Mouse (Mus musculus): ENCODE results near the gene Psapl1.

Gene Psapl1

DNA sequence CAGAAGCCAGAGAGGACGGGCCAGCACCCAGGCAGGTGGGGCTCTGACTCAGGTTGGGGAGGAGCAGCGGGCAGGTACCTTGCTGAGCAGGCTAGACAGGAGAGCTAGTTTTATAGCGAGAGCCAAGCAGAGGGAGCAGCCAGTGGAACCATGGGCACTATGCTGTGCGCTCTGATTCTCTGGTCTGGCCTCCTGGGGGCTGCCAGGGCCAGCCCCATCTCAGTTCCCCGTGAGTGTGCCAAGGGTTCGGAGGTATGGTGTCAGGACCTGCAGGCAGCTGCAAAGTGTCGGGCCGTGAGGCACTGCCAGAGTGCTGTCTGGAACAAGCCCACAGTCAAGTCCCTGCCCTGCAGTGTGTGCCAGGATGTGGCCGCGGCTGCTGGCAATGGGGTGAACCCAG is at the start of gene Psapl1:
Gene Psapl1, plus strand, starts transcription at position 106 of the 400 bp plus-strand sequence.
- no peak for DNase-seq

DNA sequence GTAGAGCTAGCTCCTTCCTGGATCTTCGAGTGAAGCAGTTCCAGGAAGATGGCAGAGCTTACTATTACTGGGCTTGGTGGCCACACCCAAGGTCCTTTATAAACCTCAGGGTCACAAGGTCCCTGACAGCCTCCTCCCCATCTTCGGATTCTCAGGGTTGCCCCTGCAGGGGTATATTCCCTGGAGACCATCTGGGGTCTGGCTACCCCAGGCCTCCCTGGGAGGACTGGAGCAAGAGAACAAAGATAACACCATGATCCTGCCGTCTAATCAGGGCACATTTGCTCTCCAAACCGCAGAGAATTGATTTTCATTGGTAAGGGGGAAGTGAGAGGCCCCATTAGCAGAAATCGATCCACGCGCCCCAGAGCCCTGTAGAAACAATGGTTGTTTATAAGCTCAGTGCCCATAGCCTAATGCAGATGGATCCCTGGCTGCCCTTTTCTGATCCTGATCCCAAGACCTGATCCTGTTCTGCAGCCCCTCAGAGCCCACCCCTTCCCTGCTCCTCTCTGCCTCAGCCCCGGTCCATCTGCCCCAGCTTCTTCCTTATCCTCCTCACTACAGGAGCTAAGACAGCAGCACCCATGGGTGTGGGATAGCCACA is 48.8 kb upstream of the Psapl1 start:
- DNase-seq = no peak

DNA sequence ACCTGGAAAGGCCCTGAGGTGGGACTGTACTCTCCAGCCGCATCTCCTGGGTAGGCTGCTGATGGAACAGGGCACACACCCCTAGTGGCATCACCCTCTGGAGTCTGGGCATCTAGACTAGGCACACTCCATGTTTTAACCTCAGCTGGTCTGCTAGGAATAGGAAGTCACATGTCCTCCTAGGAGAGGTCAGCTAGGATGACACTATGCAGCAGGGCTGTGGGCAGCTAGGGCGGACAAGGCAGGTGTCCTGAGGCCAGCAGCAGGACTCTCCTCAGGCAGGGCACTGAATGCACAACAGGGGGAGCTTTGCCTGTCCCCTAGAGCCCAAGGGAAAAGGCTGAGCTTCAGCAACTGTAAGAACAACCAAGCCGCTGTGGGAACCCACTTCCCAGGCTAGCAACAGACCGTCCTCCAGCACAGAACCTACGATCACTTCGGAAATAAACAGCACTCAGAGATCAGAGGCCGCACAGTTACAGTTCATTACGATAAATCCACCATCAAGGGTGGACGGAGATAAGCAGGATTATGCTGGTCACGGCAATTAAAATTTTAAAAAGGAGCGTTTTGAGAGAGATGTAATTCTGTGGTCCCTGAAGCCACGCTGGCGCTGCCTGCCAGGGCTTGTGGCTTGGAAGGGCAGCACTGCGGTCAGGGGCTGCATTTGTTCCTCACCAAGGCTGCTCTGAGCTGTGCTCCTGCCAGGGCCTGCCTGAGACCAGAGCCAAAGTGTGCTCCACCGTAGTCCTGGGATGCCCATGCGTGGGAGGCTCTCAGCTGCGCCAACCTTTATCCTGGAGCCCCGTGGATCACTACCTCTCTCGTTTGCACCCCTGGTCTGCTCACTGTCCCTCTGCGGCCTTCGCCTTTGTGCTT is 38.2 kb upstream of the Psapl1 start:
- no peak for DNase-seq

DNA sequence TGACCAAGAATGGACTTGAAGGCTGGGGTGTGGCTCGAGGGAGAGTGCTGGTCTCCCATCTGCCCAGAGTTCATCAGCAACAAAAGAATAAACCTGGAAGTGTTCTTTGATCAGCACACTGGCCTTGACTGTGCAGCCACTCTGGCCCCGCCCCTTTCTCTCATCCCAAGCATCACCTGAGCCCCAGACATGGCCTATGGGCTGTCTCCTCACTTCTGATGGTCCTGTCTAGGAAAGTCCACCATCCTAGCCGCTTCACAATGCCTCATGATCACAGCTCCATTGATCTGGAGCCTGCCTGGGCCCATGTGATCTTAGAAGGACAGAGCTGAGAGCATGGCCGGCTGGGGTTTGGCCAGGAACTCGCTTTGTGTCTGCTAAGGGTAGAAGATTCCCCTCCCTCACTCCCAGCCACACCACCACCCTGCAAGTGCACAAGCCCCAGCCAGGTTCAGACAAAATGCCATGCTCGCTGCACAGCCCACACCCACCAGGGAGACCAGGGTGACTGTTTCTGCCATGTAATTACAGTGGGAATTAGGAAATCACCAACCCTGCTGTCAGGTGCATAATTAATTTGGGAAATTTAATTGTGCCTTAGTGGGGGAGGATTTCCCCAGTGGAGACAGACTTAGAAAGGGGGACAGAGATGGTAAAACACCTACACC is 37.3 kb upstream of the Psapl1 start:
- no peak for DNase-seq

DNA sequence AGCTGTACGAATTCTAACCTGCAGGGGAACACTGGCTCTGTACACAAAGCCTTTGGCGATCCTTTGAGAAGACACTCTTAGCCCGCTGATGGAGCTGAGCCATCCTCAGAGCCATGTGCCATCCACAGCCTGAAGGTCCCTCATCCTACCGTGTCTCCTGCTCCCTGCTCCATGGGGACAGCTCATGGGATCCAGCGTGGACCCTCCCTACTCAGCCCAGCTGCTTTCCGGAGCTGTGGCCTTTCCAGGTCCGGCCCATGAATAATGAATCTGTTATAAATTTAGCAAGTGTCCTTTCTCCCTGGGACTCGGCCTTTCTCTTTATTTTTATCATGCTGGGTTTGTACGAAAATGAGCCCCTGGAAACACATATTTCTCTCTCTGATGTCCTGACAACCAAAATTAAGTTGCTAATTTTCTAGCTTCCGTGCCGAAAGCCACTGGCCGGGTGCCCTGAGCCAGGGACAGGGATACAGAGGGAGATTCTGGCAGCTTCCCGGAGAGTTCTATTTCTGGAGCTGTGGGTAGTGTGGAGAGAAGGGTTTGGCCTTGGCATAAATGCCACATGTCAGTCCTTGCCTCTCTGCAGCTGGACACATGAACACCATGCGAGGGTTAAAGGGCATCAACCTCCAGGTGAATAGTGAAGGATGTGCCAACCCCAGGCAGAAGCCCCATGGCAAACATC is 34.7 kb upstream of the Psapl1 start:
- no peak for DNase-seq

DNA sequence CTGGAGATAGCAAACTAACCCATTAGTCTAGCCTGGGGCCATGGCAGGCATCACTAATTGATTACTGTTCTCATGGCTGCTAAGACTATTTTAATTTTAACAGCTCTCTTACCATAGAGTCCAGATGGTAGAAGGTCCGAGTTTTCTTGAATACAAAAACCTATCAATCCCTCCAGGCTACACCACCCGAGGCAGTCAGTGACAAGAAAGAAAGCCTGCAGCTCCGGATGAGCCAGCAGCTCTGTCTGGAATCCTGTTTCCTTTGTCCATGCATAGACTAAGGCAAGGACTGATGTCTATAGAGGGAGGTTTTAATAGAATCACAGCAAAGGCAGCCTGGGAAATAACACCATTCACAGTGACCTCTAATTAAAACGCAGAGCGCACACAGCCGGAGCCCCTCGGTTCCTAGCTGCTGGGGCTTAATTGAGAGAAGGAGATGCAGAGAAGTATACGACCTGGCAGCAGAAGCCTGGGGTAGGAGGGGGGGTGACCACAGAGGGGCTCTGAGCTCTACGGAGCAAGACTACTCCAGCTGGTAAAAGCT is 29.2 kb upstream of the Psapl1 start:
- DNase-seq = no peak

DNA sequence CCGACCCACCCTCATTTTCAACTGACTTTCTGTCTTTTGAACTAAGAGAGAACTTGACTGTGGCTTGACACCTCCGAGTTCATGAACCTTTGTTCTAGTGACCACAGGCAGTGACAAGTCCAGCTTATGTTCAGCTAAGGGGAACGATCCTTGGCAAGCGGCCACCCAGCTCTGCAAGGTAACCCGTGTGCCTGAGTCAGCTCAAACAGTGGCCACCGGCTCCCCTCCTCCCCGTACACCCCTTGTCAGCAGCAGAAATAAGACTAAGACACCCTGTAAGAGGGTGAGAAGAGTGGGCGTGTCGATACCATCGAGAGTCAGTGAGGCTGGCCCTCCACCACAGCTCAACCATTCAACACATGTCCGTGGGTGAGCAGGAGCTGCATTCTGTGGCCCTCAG is 27.4 kb upstream of the Psapl1 start:
- peak; percentile 13 for DNase-seq

DNA sequence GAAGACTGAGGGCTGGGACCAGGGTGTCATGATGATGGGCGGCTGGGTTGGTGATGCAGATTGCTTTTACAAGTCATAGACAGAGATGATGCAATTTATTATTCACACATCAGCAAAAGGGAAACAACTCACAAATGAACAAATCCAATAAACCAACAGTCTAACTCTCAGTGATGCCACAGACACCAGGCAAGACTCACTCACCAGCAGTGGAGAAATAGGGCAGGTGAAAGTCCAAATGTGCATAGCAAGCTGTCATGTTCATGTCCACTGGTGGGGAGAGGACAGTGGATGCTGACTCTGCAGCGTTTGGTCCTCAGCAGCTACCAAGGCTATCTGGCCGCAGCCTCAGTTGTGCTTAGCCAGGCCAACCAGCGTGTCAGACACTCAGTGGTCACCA is 26.9 kb upstream of the Psapl1 start:
- DNase-seq = no peak

DNA sequence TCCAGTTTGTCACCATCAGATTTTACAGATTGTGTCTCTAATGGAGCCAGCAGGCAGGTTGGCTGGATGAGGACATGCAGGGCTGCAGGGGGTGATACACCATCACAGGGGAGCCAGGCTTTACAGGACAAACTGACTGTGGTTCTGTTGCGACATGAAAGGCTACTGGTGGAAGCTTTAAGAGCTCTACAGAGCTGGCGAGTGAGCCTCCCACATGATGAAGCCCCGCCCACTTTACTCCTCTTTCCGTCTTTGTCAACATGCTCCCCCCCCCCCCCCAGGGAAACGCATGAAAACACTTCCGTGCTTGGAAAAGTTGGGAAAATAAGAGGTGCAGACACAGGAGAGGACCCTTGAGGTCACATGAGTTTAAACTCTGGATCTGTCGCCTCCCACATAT is 25.6 kb upstream of the Psapl1 start:
- no peak for DNase-seq

DNA sequence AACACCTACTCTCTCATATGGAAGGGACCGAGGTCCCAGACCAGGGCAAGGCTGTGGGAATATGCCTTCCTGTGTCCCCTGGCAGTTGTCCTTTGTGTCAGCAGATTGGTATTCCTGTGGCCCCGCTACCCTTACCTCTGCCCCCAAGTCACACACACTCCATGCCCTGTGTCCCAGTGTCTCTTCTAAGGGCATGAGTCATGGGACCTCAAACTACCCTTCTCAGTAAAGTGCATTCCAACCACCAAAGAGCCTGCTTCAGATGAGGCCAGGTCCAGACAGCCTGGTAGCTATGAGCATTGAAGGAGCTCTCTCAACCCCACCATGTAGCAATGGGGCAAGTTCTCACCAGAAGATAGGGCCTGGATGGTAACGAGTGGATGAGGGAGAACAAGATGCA is 25.0 kb upstream of the Psapl1 start:
- DNase-seq = no peak

DNA sequence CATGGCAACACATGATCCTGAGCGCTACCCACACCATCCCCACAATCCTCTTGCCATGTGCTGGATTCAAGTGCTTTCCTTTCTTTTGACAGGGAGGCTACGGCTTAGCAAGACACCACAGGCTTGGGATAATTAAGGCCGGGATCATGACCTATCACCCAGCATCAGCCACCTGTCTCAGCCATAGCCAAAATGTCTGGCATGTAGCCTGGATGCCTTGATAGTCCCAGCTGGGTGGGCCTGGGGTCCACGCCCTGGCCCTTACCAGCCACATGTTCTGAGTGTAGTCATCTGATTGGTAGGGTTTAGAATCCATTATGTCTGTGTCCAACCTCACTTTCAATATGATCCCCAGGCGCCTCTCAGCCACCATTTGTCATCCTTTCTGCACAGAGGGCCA is 24.1 kb upstream of the Psapl1 start:
- DNase-seq = no peak

DNA sequence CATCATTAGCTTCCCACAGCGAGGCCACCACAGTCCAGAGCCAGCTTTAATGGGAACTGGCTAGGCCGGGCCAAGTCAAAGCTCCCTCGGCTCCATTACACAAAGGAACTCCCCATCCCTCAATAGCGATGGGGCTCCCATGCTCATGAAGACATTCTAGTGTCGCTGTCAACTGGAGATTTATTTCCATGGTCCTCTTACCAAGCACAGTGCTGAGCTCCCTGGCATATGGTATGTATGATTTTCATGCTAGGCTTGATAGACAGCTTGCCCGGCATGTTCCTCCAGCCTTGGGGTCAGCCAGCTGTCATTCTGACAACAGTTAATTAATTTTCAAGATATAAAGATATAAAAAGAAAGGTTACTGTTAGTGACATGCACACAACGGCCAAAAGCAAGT is 21.5 kb upstream of the Psapl1 start:
- no peak for DNase-seq

DNA sequence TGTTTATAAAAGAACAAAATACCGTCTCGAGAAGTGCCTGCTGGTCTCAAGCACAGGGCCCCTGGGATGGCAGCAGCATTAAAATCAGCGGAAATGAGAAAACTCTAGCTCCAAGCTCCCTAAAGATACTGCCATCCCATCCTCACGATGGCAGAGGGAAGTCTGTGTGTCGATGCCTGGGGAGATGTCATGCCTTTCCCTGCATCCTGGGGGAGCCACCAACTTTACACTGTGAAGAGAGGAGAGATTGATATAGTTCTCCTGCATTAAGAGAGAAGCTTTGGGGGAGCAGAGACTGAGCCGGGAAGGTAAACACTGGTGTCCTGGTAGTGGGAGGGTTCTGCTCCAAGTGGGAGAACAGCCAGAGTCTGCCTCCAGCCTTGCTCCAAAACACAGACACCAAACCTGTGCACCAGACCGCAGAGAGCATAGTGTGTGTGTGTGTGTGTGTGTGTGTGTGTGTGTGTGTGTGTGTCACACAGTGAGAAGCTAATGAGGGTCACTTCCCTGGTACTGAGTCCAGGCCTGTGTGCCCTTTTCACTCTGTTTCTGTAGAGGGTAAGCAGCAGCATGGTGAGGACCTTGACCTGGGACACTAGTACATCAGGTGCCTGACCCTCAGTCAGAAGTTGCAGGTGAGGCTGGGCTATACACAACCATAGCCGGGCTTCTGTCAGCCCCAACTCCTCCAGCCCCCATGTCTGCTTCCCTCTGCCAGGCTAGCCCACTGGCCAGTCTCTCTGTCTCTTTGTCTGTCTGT is 17.3 kb upstream of the Psapl1 start:
- no peak for DNase-seq

DNA sequence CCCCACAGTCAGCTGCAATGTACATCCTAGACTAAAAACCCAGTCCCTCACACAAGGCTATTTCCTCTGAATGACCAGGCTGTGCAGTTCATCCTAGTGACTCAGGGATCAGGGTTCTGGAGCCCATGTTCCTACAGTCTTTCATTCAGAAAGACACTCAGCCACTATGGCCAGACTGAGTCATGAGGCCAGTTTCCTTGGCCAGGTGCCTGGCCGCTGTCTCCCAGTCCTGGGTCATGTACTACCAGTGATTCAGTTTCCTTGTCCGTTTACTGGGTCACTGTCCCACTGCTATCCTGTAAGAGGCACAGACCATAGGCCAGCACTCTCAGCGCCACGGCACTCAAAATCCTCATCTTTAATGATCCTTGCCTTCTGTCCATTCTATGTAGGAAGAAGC is 15.5 kb upstream of the Psapl1 start:
- DNase-seq = peak; percentile 14

DNA sequence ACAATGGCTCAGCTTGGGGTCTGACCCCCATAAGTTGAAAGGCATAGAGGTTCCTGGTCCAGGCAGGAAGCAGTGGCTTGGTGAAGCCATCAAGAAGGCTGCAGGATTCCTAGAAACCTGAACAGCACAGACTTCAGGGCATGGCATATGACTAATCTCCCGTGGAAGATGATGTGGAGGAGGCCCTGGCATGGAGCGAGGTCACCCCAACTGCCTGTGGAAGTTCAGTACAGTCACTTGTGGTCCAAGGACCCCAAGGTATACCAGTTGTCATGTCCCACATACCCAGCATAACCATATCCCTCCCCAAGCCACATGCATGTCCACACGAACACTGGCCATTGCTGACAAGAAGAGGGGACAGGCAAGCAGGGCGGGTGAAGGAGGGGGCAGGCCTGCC is 12.5 kb upstream of the Psapl1 start:
- DNase-seq = no peak

DNA sequence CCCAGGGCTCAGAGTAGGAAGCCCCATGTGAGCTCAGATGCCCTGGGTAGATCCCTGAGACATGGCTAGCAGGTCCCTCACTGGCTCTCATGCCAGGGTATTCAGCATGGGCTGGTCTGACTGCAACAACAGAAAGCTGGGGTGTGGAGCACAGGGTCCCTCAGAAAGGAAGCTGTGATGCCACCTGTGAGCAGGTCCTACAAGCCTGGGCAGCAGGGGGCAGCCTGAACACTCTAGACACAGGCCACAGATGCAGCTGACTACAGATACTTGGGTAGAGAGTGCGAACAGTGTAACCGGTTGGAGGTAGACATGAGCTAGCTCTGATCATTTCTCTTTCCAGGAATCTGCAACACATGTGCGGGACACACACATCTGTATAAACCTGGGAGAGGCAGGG is 11.9 kb upstream of the Psapl1 start:
- peak; percentile 17 for DNase-seq

DNA sequence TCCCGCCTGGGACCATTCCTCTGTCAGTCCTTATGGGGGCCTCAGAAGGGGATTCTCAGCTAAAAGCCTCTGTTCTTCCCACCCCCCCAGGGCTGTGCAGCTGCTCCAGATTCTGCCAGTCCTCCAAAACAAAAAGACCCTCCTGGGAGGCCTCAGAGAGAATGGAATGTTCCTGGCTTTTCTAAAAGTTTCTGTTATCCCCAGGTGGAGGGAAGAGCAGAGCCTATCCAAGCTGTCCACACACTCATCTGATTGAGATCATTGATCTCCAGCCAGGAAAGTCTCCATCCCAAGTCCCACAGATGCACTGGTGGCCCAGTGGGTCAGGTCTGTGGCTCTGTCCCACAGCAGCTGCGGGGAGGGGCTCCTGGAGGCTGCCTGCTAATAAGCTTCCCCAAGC is 11.1 kb upstream of the Psapl1 start:
- DNase-seq = no peak

DNA sequence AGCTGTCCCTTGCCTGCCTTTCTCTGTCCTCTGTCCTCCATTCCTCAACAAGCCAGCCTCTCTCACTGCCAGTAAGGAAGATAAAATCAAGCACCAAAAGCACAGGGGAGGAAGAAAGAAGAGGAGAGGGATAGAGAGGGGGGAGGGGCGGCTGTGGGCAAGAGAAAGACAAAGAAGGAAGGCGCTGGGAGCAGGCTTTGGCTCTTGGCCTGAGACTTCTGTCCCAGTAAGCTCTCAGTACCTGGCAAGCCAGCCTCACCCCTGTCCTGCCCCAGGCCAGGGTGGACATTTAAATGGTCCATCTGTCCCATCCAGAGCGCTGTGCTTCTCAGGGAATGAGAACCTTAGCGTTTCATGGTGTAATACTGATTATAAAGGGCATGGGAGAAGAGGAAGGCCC is 9.2 kb upstream of the Psapl1 start:
- no peak for DNase-seq

DNA sequence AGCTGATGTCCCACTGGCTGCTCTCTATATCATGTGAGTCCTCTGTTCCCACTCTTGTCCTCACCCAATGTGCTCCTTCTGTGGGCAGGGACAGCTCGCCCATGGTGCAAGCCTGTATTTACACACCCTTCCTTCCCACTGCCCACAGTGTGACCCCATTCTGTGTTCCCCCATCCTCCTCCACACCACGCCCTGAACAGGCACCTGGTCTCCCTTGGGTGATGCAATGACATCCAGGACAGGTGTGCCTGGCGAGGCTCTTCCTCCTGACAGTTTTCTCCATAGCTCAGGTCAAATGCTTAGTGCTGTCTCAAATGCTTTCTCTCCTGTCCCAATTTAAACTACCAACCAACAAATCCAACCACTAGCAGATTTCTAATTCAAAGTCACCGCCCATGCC is 8.4 kb upstream of the Psapl1 start:
- DNase-seq = no peak

DNA sequence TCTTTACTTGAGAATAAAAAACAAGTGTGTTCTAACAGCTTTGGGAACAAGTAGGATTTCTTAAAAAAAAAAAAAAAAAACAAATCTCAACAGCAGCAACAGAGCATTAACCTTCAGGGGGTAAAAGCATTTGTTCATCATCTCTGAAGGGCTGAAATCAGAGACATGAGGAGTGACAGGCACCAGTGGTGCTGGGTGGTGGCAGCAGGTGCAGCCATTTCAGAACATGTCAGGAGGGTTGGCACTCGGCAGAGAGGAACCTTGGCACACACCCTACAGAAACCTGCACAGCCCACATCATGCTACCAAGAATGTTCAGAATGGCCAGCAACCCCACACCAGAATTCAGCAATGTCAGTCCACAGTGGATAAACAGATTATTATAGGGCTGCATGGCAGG is 4.3 kb upstream of the Psapl1 start:
- no peak for DNase-seq

DNA sequence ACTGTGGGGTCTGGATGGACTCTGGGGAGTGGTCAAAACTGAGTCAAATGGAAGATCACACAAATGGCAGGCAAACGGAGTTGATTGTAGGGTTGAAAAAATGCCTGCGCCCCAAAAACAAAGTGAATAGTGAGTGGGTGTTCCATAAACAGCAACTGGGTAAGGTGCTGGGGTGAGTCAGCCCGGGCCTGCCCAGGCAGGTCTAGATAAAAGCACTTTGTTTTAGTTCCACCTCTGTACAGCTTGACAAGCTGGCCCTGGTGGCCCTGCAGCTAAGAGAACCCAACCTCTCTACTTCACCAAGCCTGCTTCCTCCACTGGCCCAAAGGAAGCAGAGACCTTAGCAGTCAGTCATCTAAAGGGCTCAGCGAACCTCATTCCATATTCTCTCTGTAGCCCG is 1.0 kb upstream of the Psapl1 start:
- DNase-seq = no peak

DNA sequence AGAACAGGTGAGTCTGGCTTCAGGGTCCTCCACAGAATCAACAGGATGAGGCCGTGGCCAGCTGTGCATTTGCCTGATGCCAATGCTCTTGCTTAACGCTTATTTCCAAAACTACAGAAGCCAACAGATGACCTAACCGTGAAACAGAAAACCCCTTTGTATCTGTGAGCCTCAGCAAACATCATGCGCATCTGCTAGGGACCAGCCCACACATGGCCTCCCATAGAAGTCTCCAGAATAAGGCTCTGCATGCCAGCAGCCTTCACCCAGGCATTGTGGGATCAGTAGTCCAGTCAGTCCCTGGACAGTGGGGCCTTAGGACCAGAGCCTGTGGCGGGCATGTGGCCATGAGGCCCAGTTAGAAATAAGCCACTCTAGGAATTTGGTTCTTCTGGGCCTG is 400 bp upstream of the Psapl1 start:
- DNase-seq = no peak

DNA sequence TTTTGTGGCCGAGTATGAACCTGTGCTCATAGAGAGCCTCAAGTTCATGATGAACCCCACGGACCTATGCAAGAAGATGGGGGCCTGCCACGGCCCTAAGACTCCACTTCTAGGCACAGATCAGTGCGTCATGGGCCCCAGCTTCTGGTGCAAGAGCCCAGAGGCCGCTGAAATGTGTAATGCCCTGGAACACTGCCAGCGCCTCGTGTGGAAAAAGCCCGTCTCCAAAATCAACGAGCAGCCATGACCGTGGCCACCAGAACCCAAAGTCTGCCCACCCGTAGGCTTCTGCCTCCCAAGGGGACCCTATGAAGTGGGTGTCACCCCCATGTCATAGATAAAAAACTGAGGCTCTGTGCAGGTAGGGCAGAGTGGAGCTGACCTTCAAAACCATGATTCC is 1.6 kb downstream of the Psapl1 start:
- DNase-seq = peak; percentile 14

Measured in lung, postnatal 14 days (tissue).